27 mouse cellular contexts compared by ENCODE assay signal in genomic region chr5:53656596-53656995, GRCm38 (mm10). TPM values are rescaled to one million over a fixed set of nuclear protein-coding genes. Genes with fewer than 3 reads are reported as not detected.
DNase-seq lines count a peak whose midpoint lies in the region; ATAC-seq and TF ChIP-seq lines count a peak whose summit lies in the region.
"Had no signal": no experiment of that assay in that cellular context is flagged by ENCODE, and none has a peak within 500 bp of the region (broad histone marks: within the 10 kb centered on the region; RNA-seq: fewer than 3 reads in every experiment).

No protein-coding gene starts in this region.

- 4% methylated on average over 1 of the region's 1 CpGs for WGBS in kidney, adult 2 months
- WGBS in kidney, embryonic 16.5 days: 3% methylated on average over 1 of the region's 1 CpGs
- 10% methylated on average over 1 of the region's 1 CpGs for WGBS in lung, embryonic 14.5 days
- WGBS in stomach, embryonic 15.5 days: 7% methylated on average over 1 of the region's 1 CpGs
- WGBS in stomach, postnatal 0 days: 6% methylated on average over 1 of the region's 1 CpGs

- H3K27ac ChIP-seq in kidney, adult 2 months (ENCODE audit: insufficient read depth, low read depth, low read length): peak overlapping the region; percentile 60; the same call in 1 of the 2 replicates
- H3K27ac ChIP-seq in kidney, embryonic 16.5 days (ENCODE audit: low read length): peak overlapping the region; percentile 48; the same call in 1 of the 2 replicates
- H3K27ac ChIP-seq in lung, embryonic 14.5 days (ENCODE audit: low read depth): peak overlapping the region; percentile 46; the same call in 1 of the 2 replicates
- 0 out of 2 replicates have a peak overlapping the region, but pooled peaks have one; percentile 11 for H3K27ac ChIP-seq in stomach, embryonic 15.5 days
- H3K27ac ChIP-seq in stomach, postnatal 0 days (replicated peaks): no peak overlapping the region
- H3K27ac ChIP-seq: embryonic facial prominence, embryonic 12.5 days; embryonic facial prominence, embryonic 15.5 days; forebrain, embryonic 15.5 days; heart, embryonic 15.5 days; hindbrain, embryonic 10.5 days; hindbrain, embryonic 14.5 days had no signal

- H3K4me2 ChIP-seq in kidney, embryonic 16.5 days (replicated peaks; ENCODE audit: low read depth, low read length): no peak overlapping the region
- H3K4me2 ChIP-seq in lung, embryonic 14.5 days: no peak overlapping the region
- H3K4me2 ChIP-seq in stomach, embryonic 15.5 days: no peak overlapping the region
- H3K4me2 ChIP-seq in stomach, postnatal 0 days (replicated peaks; ENCODE audit: low read depth): no peak overlapping the region
- H3K4me2 ChIP-seq: embryonic facial prominence, embryonic 12.5 days; embryonic facial prominence, embryonic 15.5 days; forebrain, embryonic 15.5 days; heart, embryonic 12.5 days; heart, embryonic 15.5 days; hindbrain, embryonic 14.5 days had no signal

- no peak overlapping the region for H3K9ac ChIP-seq in kidney, embryonic 16.5 days (replicated peaks; ENCODE audit: low read length)
- no peak overlapping the region for H3K9ac ChIP-seq in lung, embryonic 14.5 days
- H3K9ac ChIP-seq in stomach, embryonic 15.5 days: no peak overlapping the region
- no peak overlapping the region for H3K9ac ChIP-seq in stomach, postnatal 0 days (ENCODE audit: low read length)
- H3K9ac ChIP-seq: embryonic facial prominence, embryonic 12.5 days; embryonic facial prominence, embryonic 15.5 days; forebrain, embryonic 15.5 days; heart, embryonic 12.5 days; heart, embryonic 15.5 days; hindbrain, embryonic 14.5 days had no signal

- no peak for TF ChIP-seq POLR2A in kidney, adult 2 months (IDR thresholded peaks at IDR 0.05; ENCODE audit: low read depth, low read length)

- DNase-seq in kidney, adult 2 months: peak; percentile 62
- no peak for DNase-seq in kidney, postnatal 4 days
- no peak for DNase-seq in kidney, postnatal 14 days
- no peak for DNase-seq in lung, embryonic 14.5 days
- DNase-seq in lung, postnatal 14 days: no peak
- DNase-seq in stomach, postnatal 0 days (ENCODE audit: low spot score): no peak
- DNase-seq: adrenal gland, adult 2 months; adrenal gland, postnatal 14 days; cerebellum, adult 11 months; cerebellum, adult 2 months; cerebellum, adult 9-11 months; cerebellum, postnatal 25 days; gastrocnemius, postnatal 25 days; heart, adult 18-20 months; heart, postnatal 10 days; heart, postnatal 36 days had no signal

- peaks cover 10% of the 10 kb centered on the region; the same call in 1 of the 2 replicates for H3K4me1 ChIP-seq in kidney, adult 2 months (ENCODE audit: control insufficient read depth, insufficient read depth, low read length)
- peaks cover 7% of the 10 kb centered on the region; the same call in 1 of the 2 replicates for H3K4me1 ChIP-seq in kidney, embryonic 16.5 days (ENCODE audit: insufficient read depth, low read length)
- H3K4me1 ChIP-seq in lung, embryonic 14.5 days (ENCODE audit: insufficient read depth): no peaks in the 10 kb centered on the region
- no peaks in the 10 kb centered on the region for H3K4me1 ChIP-seq in stomach, embryonic 15.5 days
- H3K4me1 ChIP-seq in stomach, postnatal 0 days (replicated peaks; ENCODE audit: control insufficient read depth, insufficient read depth): no peaks in the 10 kb centered on the region
- H3K4me1 ChIP-seq: embryonic facial prominence, embryonic 15.5 days; forebrain, embryonic 15.5 days; heart, embryonic 12.5 days; hindbrain, embryonic 10.5 days had no signal

- TF ChIP-seq CTCF in kidney, adult 2 months (conservative IDR thresholded peaks at IDR 0.05; ENCODE audit: insufficient read depth, insufficient read length, low read depth, low read length): no peak
- TF ChIP-seq CTCF in lung, embryonic 14.5 days (IDR thresholded peaks at IDR 0.05; ENCODE audit: low read depth): no peak
- TF ChIP-seq CTCF in stomach, postnatal 0 days (IDR thresholded peaks at IDR 0.05; ENCODE audit: low read depth): no peak

- H3K4me3 ChIP-seq in kidney, adult 2 months (ENCODE audit: insufficient read depth, low read depth, low read length): no peak overlapping the region
- H3K4me3 ChIP-seq in kidney, embryonic 16.5 days (ENCODE audit: low read length): no peak overlapping the region
- no peak overlapping the region for H3K4me3 ChIP-seq in lung, embryonic 14.5 days (ENCODE audit: low read depth, low read length)
- H3K4me3 ChIP-seq in stomach, embryonic 15.5 days (replicated peaks): no peak overlapping the region
- H3K4me3 ChIP-seq in stomach, postnatal 0 days (ENCODE audit: low read depth, low read length): no peak overlapping the region
- H3K4me3 ChIP-seq: embryonic facial prominence, embryonic 12.5 days; embryonic facial prominence, embryonic 15.5 days; forebrain, embryonic 15.5 days; heart, embryonic 12.5 days; heart, embryonic 15.5 days; hindbrain, embryonic 10.5 days had no signal

- no peaks in the 10 kb centered on the region for H3K9me3 ChIP-seq in kidney, embryonic 16.5 days (ENCODE audit: low read length)
- no peaks in the 10 kb centered on the region for H3K9me3 ChIP-seq in lung, embryonic 14.5 days (ENCODE audit: low read depth, low read length)
- H3K9me3 ChIP-seq in stomach, embryonic 15.5 days: no peaks in the 10 kb centered on the region
- no peaks in the 10 kb centered on the region for H3K9me3 ChIP-seq in stomach, postnatal 0 days (ENCODE audit: control insufficient read depth, low read length)
- H3K9me3 ChIP-seq: embryonic facial prominence, embryonic 12.5 days; embryonic facial prominence, embryonic 15.5 days; forebrain, embryonic 15.5 days; heart, embryonic 12.5 days; heart, embryonic 15.5 days; hindbrain, embryonic 10.5 days had no signal

- H3K36me3 ChIP-seq in kidney, adult 2 months (ENCODE audit: control insufficient read depth, insufficient read depth, low read length): peaks cover 1% of the 10 kb centered on the region; the same call in 1 of the 2 replicates
- peaks cover 8% of the 10 kb centered on the region for H3K36me3 ChIP-seq in kidney, embryonic 16.5 days (ENCODE audit: insufficient read depth, low read length)
- peaks cover 22% of the 10 kb centered on the region for H3K36me3 ChIP-seq in lung, embryonic 14.5 days (ENCODE audit: insufficient read depth)
- peaks cover 3% of the 10 kb centered on the region; the same call in 1 of the 2 replicates for H3K36me3 ChIP-seq in stomach, embryonic 15.5 days
- 0 out of 2 replicates have a peak, but pooled peaks cover 8% of the 10 kb centered on the region for H3K36me3 ChIP-seq in stomach, postnatal 0 days (ENCODE audit: control insufficient read depth, insufficient read depth, low read length)

- ATAC-seq in kidney, embryonic 16.5 days (ENCODE audit: low FRiP score, low TSS enrichment): no peak
- no peak for ATAC-seq in lung, embryonic 14.5 days (ENCODE audit: insufficient read depth)
- ATAC-seq in stomach, embryonic 15.5 days (ENCODE audit: insufficient read depth, low FRiP score, low read depth): no peak
- no peak for ATAC-seq in stomach, postnatal 0 days (ENCODE audit: low FRiP score, low TSS enrichment)
- ATAC-seq: forebrain, embryonic 15.5 days had no signal

- no peak for TF ChIP-seq EP300 in stomach, postnatal 0 days (optimal IDR thresholded peaks at IDR 0.05)

- no peaks in the 10 kb centered on the region for H3K27me3 ChIP-seq in kidney, adult 2 months (replicated peaks; ENCODE audit: control insufficient read depth, insufficient read depth, low read length)
- H3K27me3 ChIP-seq in kidney, embryonic 16.5 days (ENCODE audit: insufficient read depth, low read length): no peaks in the 10 kb centered on the region
- H3K27me3 ChIP-seq in lung, embryonic 14.5 days (ENCODE audit: insufficient read depth, low read length): no peaks in the 10 kb centered on the region
- H3K27me3 ChIP-seq in stomach, embryonic 15.5 days (replicated peaks): no peaks in the 10 kb centered on the region
- H3K27me3 ChIP-seq in stomach, postnatal 0 days (ENCODE audit: control insufficient read depth, insufficient read depth, low read length): no peaks in the 10 kb centered on the region
- H3K27me3 ChIP-seq: embryonic facial prominence, embryonic 12.5 days; embryonic facial prominence, embryonic 15.5 days; forebrain, embryonic 15.5 days; heart, embryonic 12.5 days; heart, embryonic 15.5 days had no signal

RNA-seq across cellular contexts. Expression of gene Cckar, which starts 50.9 kb away (rescaled TPM):
- 46.0 and 56.7 TPM in 2 replicates for polyA plus RNA-seq in kidney, adult 2 months (2012; rRNA removed)
- polyA plus RNA-seq in kidney, embryonic 16.5 days (2015; fragmentation: Nextera tagmentation; extraction: Ambion mirVana): 6.3 and 8.4 TPM in 2 replicates
- polyA plus RNA-seq in lung, embryonic 14.5 days (2014; fragmentation: Nextera tagmentation; extraction: Ambion mirVana): 42.1 and 48.7 TPM in 2 replicates
- 82.0 and 114 TPM in 2 replicates for polyA plus RNA-seq in stomach, embryonic 15.5 days (2015; fragmentation: Nextera tagmentation; extraction: Ambion mirVana)
- polyA plus RNA-seq in stomach, postnatal 0 days (2015; fragmentation: Nextera tagmentation; extraction: Ambion mirVana): 19.9 and 21.7 TPM in 2 replicates
- polyA plus RNA-seq: G1E; gonadal fat pad, adult 2 months had no signal
